Mouse (Mus musculus) colon, adult 2 months (tissue): ENCODE results near the gene Gm28363. TPM values are rescaled to one million over a fixed set of nuclear protein-coding genes. Genes with fewer than 3 reads are reported as not detected.

Experiments used
- polyA plus RNA-seq: library from polyadenylated mRNA; depleted of rRNA; stranded (reverse); fragments of >200 nt; gene quantifications from 2 replicates; pipeline ENCODE4 v1.2.3, GENCODE M21; 2012; rRNA removed

The Gm28363 gene
- not detected in 2 replicates for polyA plus RNA-seq

GRCm38 (mm10) chr1:117696831-117697230 is at the start of gene Gm28363:
TSS of gene Gm28363 (plus strand) at chr1:117697131.

Other genes starting within 250 kb of the Gm28363 start
- not detected in 2 replicates for gene B020011L13Rik, start 84.0 kb downstream of the Gm28363 start, polyA plus RNA-seq
- not detected in 2 replicates for gene Gm28360, start 132.9 kb downstream of the Gm28363 start, polyA plus RNA-seq
- gene Gm28168, start 230.9 kb downstream of the Gm28363 start, polyA plus RNA-seq = not detected in 2 replicates